Mouse (Mus musculus) ES-E14 (cell line): ENCODE data around the gene Gps1. TPM values are rescaled to one million over a fixed set of nuclear protein-coding genes. Genes with fewer than 3 reads are reported as not detected.
"Not testable (repeated sequence)": the region's sequence is repeated elsewhere in the genome, so short reads cannot be mapped to it uniquely, and the experiment has no call there.

Source experiments
- DNase-seq: peaks from one replicate; pipeline ENCODE4 v3.0.0-alpha.2; 2013; ENCODE audit warnings: low read depth, low spot score
- H3K27ac ChIP-seq: 2 replicates; pipeline ENCODE4 v1.5.1; 2012; ENCODE audit warnings: low read depth, mild to moderate bottlenecking, low read length, moderate library complexity, mixed read lengths; ENCODE audit not compliant: poor library complexity, insufficient read depth, severe bottlenecking
- H3K36me3 ChIP-seq: 2 replicates; pipeline ENCODE4 v1.6.1; 2012; ENCODE audit warnings: mild to moderate bottlenecking, low read length, moderate library complexity, mixed read lengths; ENCODE audit not compliant: control insufficient read depth, poor library complexity, insufficient read depth, severe bottlenecking
- H3K4me1 ChIP-seq, 2 experiments: fragments of 150-350 bp in 1 of 2; sonication (generic) in 1 of 2; 2 replicates each; pipeline ENCODE4 v1.6.1; 2012; ENCODE audit warnings: low read length in 2 of 2, mild to moderate bottlenecking in 1 of 2, mixed read lengths in 1 of 2; ENCODE audit not compliant: control insufficient read depth in 2 of 2, insufficient read depth in 2 of 2, poor library complexity in 1 of 2
- H3K4me3 ChIP-seq, 2 experiments: fragments of 150-350 bp in 1 of 2; sonication (generic) in 1 of 2; 2 replicates each; pipeline ENCODE4 v1.5.1; 2012; ENCODE audit warnings: low read length in 2 of 2, low read depth in 1 of 2, mild to moderate bottlenecking in 1 of 2, mixed read lengths in 1 of 2; ENCODE audit not compliant: insufficient read depth in 1 of 2, poor library complexity in 1 of 2, severe bottlenecking in 1 of 2
- H3K9ac ChIP-seq: 2 replicates; pipeline ENCODE4 v1.6.1; 2012; ENCODE audit warnings: low read depth, mild to moderate bottlenecking, low read length, mixed read lengths; ENCODE audit not compliant: poor library complexity, insufficient read depth, severe bottlenecking
- H3K9me3 ChIP-seq: fragments of 150-350 bp; sonication (generic); 2 replicates; pipeline ENCODE4 v1.6.1; 2012; ENCODE audit warnings: low read depth, mild to moderate bottlenecking, low read length; ENCODE audit not compliant: control insufficient read depth, insufficient read depth
- CHD2 ChIP-seq: IDR thresholded peaks from 2 replicates; pipeline ENCODE4 v1.6.1; 2014; ENCODE audit warnings: mild to moderate bottlenecking, low read depth, low read length, inconsistent platforms
- HCFC1 ChIP-seq: IDR thresholded peaks from 2 replicates; pipeline ENCODE4 v1.6.1; 2012; ENCODE audit warnings: low read length, inconsistent platforms, borderline replicate concordance; ENCODE audit not compliant: insufficient read depth
- MAFK ChIP-seq: IDR thresholded peaks from 2 replicates; pipeline ENCODE4 v1.6.1; 2014; ENCODE audit warnings: mild to moderate bottlenecking, low read depth, low read length, inconsistent platforms; ENCODE audit not compliant: insufficient read depth
- ZC3H11A ChIP-seq: IDR thresholded peaks from 2 replicates; pipeline ENCODE4 v1.6.1; 2012; ENCODE audit warnings: low read depth, mild to moderate bottlenecking, inconsistent platforms, low read length, borderline replicate concordance
- ZNF384 ChIP-seq: IDR thresholded peaks from 2 replicates; pipeline ENCODE4 v1.6.1; 2012; ENCODE audit warnings: low read depth, low read length, inconsistent platforms
- in situ Hi-C, 2 experiments: fragments of 600-800 bp; cut with MboI; formaldehyde crosslinking; loops; one replicate each; pipeline ENCODE4 v1.15.1; 2025; ENCODE audit warnings: low sequenced_read_pairs in 2 of 2, inconsistent platforms in 1 of 2; ENCODE audit not compliant: unreplicated experiment in 2 of 2
- total RNA-seq: library from RNA; depleted of rRNA; stranded (reverse); fragments of 300-350 nt; gene quantifications from 2 replicates; pipeline ENCODE4 v1.2.3, GENCODE M21; 2012

Gene Gps1
- total RNA-seq, 1 experiment = 289 TPM

- Histone ChIP-seq H3K9me3 (no peaks in the 10 kb centered on the region), H3K9ac (no peak overlapping the region), H3K4me3 (no peak overlapping the region), H3K36me3 (0 out of 2 replicates have a peak, but pooled peaks cover 5% of the 10 kb centered on the region), H3K4me1 (peaks cover 16 to 34% of the 10 kb centered on the region in 2 experiments), H3K27ac (no peak overlapping the region)
- in situ Hi-C loops = loop anchor here in 1 of 2 experiments (5.0 kb wide), 1 partner anchor 53 kb away; the partner anchor contains the start of gene Dcxr
- TF ChIP-seq ZC3H11A = no peak
- no peak for TF ChIP-seq HCFC1
- TF ChIP-seq MAFK = no peak
- TF ChIP-seq CHD2 = no peak
- no peak for TF ChIP-seq ZNF384
- no peak for DNase-seq
Observed at GRCm38 (mm10) chr11:120779876-120780275, 4.2 kb upstream of the Gps1 start.

DNA sequence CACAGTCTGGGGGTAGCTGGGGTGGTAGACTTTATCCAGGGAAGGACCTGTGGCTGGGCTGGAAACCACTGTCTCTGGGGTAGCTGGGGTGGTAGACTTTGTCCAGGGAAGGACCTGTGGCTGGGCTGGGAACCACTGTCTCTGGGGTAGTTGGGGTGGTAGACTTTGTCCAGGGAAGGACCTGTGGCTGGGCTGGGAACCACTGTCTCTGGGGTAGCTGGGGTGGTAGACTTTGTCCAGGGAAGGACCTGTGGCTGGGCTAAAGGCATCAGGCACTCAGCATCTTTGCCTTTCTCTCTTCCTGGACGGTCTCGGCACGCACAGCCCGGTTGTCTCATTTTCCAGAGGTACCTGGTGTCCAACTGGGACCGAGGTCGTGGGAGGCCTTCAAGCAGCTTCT, 2.7 kb upstream of the Gps1 start:
- H3K9me3 ChIP-seq, H3K36me3 ChIP-seq, DNase-seq, H3K4me3 ChIP-seq, H3K27ac ChIP-seq, in situ Hi-C loops, H3K9ac ChIP-seq: not testable (repeated sequence)
- H3K4me1 ChIP-seq = peaks cover 16 to 34% of the 10 kb centered on the region in 2 experiments

GRCm38 (mm10) chr11:120783426-120784063, 527 bp upstream of the Gps1 start:
- H3K27ac ChIP-seq = no peak overlapping the region
- in situ Hi-C loops = no loop called here

DNA sequence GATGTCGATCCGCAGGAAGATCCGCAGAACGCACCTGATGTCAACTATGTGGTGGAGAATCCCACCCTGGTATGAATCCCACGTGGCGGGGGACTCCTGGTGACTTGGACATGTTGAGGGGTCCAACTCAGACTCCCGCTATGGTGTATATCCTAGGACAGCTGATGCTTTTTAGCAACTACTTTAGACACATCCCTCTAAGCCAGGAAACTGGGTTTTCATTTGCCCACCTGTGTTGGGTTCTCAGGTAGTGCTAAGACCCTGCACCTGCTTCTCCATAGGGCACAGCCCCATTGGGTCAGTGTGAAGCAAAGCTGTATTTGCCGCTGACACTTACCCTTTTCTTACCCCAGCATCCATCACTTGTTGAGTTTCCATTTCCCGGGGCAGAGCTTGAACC, 1.1 kb downstream of the Gps1 start:
- no peak for DNase-seq
- peak overlapping the region; percentile 76 for H3K9ac ChIP-seq
- no peak for TF ChIP-seq ZNF384
- TF ChIP-seq ZC3H11A = no peak
- no peak for TF ChIP-seq CHD2
- TF ChIP-seq HCFC1 = no peak
- no peak for TF ChIP-seq MAFK
- H3K4me3 ChIP-seq = peak overlapping the region; percentile 80 to 98
- in situ Hi-C loops = no loop called here
- H3K9me3 ChIP-seq = no peaks in the 10 kb centered on the region
- peaks cover 5 to 13% of the 10 kb centered on the region in 2 experiments; a peak in 3 of 4 replicates for H3K4me1 ChIP-seq
- H3K27ac ChIP-seq = no peak overlapping the region
- peaks cover 41% of the 10 kb centered on the region for H3K36me3 ChIP-seq

More at GRCm38 (mm10) chr11:120783426-120784063, 527 bp upstream of the Gps1 start:
- Histone ChIP-seq H3K9me3 (no peaks in the 10 kb centered on the region), H3K4me3 (peak overlapping the region; percentile 80 to 98), H3K9ac (peak overlapping the region; percentile 82), H3K4me1 (peaks cover 16 to 21% of the 10 kb centered on the region in 2 experiments), H3K36me3 (peaks cover 29% of the 10 kb centered on the region)
- no peak for DNase-seq
- TF ChIP-seq ZC3H11A = no peak
- no peak for TF ChIP-seq ZNF384
- no peak for TF ChIP-seq MAFK
- no peak for TF ChIP-seq HCFC1
- TF ChIP-seq CHD2 = no peak

DNA sequence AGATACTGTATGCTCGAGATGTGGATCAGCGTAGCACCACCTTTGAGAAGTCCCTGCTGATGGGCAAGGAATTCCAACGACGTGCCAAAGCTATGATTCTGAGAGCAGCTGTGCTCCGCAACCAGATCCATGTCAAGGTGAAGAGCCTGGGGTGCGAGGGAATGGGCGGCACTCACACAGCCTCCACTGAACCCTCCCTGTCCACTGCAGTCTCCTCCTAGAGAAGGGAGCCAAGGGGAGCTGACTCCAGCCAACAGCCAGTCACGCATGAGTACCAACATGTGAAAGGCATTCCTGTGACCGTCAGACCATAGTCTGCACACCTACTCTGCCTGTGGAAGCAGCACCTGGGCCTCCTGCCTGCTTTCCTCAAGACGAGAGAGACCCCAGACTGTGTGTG, 4.4 kb downstream of the Gps1 start:
- H3K27ac ChIP-seq, H3K9ac ChIP-seq, H3K4me3 ChIP-seq, H3K9me3 ChIP-seq, in situ Hi-C loops, DNase-seq, H3K4me1 ChIP-seq: not testable (repeated sequence)
- H3K36me3 ChIP-seq = peaks cover 70% of the 10 kb centered on the region
